Mouse (Mus musculus) adrenal gland, postnatal 14 days (tissue): ENCODE data around the gene Vmp1. TPM values are rescaled to one million over a fixed set of nuclear protein-coding genes. Genes with fewer than 3 reads are reported as not detected.

Experiments
- DNase-seq: peaks from one replicate; pipeline ENCODE4 v3.0.0; 2021; ENCODE audit warnings: mixed read lengths
- microRNA-seq, 2 experiments: library from miRNA; unstranded; fragments of <30 nt; microRNA quantifications; one replicate each; pipeline ENCODE4 v1.2.0; 2021
- total RNA-seq: library from RNA; stranded (reverse); gene quantifications from 2 replicates; pipeline ENCODE4 v1.2.3, GENCODE M21; 2021

Vmp1 gene
- total RNA-seq, 1 experiment from 2014 or later = 119 TPM

DNA sequence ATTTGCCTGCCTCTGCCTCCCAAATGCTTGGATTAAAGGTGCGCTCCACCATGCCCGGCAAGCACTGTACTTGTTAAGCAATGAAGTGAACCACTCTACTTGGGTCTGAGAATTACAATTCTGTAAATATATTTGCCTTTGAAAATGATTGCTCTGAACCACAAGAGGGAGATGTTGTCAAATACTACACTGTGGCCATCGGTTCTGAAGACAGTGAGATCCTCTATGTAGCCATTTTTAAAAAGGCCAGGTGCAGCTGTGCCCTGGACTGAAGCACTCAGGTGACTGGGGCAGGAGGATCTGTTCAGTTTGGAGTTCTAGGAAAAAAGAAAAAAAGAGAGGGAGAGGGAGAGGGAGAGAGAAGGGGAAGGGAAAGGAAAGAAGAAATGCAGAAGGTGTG, 115.2 kb downstream of the Vmp1 start:
- DNase-seq = peak; percentile 30

GRCm38 (mm10) chr11:86558258-86558657, 125.4 kb downstream of the Vmp1 start:
- no peak for DNase-seq

DNA sequence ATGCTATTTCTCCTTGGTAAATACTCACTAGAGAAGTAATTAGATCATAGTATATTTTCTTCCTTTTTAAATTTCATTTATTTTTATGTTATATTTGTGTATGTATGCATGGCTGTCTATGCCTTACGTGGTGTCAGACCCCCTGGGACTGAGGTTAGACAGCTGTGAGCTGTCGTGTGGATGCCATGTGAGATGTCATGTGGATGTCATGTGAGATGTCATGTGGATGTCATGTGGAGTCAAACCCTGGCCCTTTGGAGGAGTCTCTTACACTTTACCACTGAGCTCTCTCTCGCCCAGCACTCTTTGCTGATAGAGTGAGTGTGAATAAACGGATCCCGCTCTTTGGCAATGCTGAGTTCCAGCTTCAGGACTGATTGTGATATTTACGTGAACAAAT, 130.1 kb downstream of the Vmp1 start:
- no peak for DNase-seq

GRCm38 (mm10) chr11:86547412-86547811, 136.2 kb downstream of the Vmp1 start:
- no peak for DNase-seq

DNA sequence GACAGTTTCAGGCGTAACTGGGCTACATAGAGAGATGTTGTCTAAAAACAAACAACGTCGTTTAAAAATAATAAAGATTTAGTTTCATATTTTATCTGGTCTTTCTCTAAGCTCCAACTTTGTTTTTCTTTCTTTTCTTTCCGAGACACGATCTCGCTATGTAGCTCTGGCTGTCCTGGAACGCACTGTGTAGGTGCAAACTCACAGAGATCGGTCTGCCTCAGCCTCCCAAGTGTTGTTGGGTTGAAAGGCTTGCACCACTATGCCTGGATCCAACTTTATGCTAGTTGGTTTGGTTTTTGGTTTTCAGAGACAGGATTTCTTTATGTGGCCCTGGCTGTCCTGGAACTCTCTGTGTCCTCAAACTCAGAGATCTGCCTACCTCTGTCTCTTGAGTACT, 138.1 kb downstream of the Vmp1 start:
- no peak for DNase-seq

GRCm38 (mm10) chr11:86544639-86545299, 138.9 kb downstream of the Vmp1 start, which contains the start of the genes Rps6kb1 and Tubd1:
Gene Rps6kb1, minus strand, starts transcription at chr11:86544805.
Gene Tubd1, plus strand, starts transcription at chr11:86544991.
- DNase-seq = peak; percentile 100

GRCm38 (mm10) chr11:86543960-86544638, 139.5 kb downstream of the Vmp1 start:
- DNase-seq = no peak

DNA sequence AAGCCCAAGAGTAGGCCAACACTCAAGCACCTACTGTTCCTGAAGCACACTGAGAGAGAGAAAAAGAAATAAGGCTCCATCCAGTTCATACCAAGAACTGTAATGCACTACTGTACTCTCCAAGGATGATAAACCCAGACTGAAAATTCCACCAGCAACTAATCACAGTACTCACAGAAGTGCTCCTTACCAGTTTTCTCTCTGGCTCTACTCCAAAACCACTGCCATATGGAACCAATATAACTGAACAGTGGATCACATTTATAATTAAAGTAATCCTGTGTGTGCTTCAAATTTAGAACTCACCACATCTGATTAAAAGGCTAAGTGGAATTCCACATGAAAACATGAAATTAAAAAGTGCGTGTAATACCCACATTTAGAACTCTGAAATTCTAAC, 140.8 kb downstream of the Vmp1 start:
- DNase-seq = no peak

DNA sequence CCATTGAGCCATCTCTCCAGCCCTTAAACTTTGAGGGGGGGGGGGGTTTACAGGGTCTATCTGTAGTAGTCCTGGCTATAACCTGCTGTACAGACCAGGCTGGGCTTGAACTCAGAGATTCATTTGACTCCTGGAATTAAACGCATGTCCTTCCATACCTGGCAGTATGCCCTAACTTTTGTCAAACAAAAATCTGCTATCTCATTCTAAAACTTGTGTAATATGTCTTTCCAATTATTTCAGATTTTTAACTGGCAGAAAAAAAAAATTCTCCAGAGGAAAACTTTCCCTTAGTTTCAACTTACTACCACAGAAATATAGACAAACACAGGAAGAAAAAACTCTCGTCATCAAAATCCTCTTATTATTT, 143.2 kb downstream of the Vmp1 start:
- DNase-seq = no peak

- no peak for DNase-seq
These were observed 143.7 kb downstream of the Vmp1 start for GRCm38 (mm10) chr11:86539716-86540475.

- no peak for DNase-seq
These were observed 144.8 kb downstream of the Vmp1 start for GRCm38 (mm10) chr11:86538786-86539185.

GRCm38 (mm10) chr11:86534201-86534910, 149.3 kb downstream of the Vmp1 start:
- peak; percentile 17 for DNase-seq

Small RNAs within 50 kb of the gene (microRNA-seq; reads per million reads assigned to microRNA genes)
- gene Mir21a = 17,055 to 17,416 reads per million in 2 experiments

Other genes starting within 250 kb of the Vmp1 start
- gene Rnft1, start 199.2 kb downstream of the Vmp1 start, total RNA-seq = 32.6 and 38.1 TPM in 2 replicates
- 39.4 and 45.2 TPM in 2 replicates for gene Rps6kb1, start 139.0 kb downstream of the Vmp1 start, total RNA-seq
- 9.1 and 9.8 TPM in 2 replicates for gene Tubd1, start 138.8 kb downstream of the Vmp1 start, total RNA-seq
- 16.4 and 17.4 TPM in 2 replicates for gene Ptrh2, start 149 bp upstream of the Vmp1 start, total RNA-seq
- gene Cltc, start 73.7 kb upstream of the Vmp1 start, total RNA-seq = 236 and 237 TPM in 2 replicates
- gene Dhx40, start 123.9 kb upstream of the Vmp1 start, total RNA-seq = 28.9 and 32.7 TPM in 2 replicates